Mouse (Mus musculus): ENCODE results near the gene Ski.

Gene Ski

DNA sequence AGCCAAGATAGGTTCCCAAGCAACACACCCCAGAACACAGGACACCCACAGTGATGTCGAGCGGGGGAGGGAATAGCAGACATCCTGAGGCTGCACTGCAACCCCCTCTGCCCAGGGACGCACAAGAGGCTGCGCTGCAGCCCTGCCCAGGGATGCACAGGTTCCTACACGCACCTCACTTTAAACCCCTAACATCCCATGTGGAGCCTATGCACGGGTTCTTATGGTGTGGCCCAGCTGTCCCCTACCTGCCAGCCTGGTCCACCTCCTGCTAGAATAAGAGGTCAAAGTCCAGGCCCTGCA is 8.7 kb downstream of the Ski start:
- DNase-seq, result no peak

DNA sequence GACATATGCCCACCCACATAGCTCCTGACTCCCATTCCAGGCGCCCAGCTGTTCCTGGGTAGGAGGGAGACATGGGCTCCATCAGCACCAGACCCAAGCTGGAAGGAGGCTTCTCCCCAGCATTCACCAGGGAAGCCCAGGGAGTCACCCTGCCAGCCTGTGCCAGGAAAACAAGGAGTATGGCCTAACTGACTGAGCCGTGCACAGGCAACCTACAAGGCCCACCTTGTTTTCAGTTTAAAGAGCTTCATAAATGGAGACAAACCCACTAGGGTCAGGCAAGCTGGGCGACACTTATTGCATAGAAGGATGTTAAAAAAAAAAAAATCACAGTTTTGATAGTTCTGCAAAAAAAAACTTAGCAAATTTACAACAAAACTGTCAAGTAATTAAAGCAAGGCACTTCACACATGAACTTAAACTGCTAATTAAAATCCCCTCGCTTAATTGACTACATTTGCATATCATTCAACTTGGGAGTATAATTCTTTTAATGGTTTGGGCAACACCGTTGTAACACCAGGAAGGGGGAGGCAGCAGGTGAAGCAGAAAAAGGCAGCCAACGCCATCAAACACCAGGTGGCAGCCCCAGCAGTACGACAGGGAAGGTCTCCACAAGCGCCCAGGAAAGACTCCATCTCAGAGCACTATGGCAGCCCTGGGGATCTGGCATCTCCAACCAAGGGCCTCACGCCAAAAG is 9.2 kb downstream of the Ski start:
- no peak for DNase-seq

DNA sequence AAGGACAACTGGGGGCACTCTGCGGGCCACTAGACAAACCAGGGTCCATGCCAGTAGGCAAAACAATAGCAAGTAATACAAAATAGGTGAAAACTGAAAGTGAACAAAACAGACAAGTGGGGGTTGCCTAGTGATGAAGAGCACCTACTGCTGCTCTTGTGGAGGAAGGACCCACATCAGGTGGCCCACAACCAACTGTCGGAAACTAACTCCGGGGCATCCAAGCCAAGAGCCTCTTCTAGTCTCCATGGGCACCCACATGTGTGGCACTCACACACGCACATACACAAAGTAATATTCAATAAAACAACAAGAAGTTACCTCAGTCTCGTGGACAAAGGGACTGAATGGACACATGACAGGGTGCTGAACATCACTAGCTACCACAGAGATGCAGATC is 12.9 kb downstream of the Ski start:
- DNase-seq, result no peak

DNA sequence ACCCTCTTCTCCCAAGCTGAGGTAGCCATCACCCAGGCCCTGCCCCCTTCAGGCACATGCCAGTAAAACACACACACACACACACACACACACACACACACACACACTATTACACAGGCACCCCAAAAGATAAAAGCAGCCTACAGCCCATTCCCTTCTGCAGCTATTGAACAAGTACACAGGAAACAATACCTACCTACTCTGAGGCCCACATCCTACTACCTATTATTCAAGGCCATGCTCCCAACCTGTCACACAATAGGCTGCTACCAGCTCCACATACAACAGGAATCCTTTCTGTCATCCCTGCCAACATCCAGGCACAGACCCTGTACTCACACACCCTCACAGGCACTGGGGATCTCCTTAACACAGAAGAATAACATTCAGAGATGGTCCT is 13.3 kb downstream of the Ski start:
- no peak for DNase-seq

GRCm38 (mm10) chr4:155208613-155209012 is 13.8 kb downstream of the Ski start:
- DNase-seq, result no peak

- DNase-seq, result no peak
These were observed 14.6 kb downstream of the Ski start for GRCm38 (mm10) chr4:155207841-155208240.

DNA sequence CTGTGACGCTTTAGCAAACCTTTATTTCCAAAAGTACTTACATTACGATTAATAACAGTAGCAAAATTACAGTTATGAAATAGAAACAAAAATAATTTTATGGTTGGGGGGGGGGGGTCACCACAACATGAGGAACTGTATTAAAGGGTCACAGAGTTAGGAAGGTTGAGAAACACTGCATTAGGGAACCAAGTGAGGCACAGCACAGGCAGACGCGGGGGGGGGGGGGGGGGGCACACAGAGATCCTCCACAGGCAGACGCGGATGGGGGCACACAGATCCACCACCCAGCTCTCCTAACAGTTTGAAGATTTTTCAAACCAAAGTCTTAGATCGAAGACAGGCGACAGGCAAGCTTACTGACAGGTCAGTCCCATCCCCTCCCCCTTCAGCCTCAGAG is 15.9 kb downstream of the Ski start:
- no peak for DNase-seq

DNA sequence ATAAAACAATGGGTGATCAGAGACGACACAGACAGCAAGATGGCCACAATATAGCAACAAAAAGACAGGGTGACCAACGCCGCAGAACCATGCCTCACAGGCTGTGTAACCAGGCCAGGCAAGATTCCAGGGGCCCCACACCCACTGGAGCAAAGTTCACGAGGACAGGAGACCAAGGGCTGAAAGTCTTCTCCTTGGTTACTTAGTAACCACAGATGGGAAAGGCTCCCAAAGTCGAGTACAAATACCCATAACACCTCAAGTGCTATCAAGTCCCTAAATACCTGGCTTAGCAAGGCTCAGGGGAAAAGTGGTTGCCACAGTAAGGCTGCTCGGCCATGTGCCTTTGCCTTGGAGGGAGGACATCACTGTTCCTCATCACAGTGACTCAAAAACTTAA is 16.5 kb downstream of the Ski start:
- peak; percentile 42 for DNase-seq

- no peak for DNase-seq
These were observed 20.6 kb downstream of the Ski start for GRCm38 (mm10) chr4:155201764-155202163.

DNA sequence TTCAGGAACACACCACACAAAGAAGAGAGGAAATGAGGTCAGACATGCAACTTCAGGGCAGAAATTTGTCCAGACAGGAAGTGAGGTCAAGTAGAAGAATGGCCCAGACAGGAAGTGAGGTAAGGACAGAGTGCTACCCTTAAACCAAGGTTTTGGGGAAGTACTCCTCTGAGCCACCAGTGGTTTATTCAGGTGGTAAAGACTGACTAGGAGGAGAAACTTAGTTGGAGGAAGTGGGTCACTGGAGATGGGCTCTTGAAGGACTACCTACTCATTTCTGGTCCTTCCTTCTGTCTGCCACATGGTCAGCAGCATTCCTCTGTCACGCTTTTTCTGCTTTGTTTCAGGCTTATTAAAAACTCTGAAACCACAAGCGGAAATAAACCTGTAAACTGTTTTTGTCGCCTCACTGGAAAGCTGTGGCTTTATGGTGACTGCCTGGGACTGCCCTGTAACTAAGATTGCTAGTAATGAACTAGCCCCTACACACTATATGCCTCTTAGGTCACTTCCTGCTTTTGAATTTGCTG is 21.5 kb downstream of the Ski start:
- DNase-seq, result no peak

GRCm38 (mm10) chr4:155197726-155198125 is 24.7 kb downstream of the Ski start:
- DNase-seq, result no peak

GRCm38 (mm10) chr4:155195204-155195603 is 27.2 kb downstream of the Ski start:
- no peak for DNase-seq

- no peak for DNase-seq
These were observed 32.1 kb downstream of the Ski start for GRCm38 (mm10) chr4:155190275-155190674.

DNA sequence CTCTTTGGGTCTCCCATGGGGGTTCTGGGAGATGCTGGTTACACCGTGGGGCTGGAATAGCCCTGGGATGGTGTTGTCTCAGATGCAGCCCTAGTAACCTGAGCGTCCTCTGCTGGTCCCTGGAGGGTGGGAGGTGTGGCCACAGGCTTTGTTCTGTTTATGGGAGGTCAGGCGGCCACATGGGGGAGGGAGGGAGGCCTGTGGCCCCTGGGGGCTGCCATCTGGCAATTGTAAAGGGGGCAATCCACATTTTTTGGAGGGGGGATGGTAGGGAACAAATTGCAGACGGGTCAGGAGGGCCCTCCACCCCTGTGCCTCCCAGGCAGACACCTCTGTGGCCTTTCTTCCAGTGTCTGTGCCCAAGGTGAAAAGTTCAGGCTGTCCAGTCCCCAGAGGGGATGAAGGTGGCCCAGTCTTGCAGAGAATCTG is 32.7 kb downstream of the Ski start:
- DNase-seq, result no peak

- no peak for DNase-seq
These were observed 33.6 kb downstream of the Ski start for GRCm38 (mm10) chr4:155188803-155189202.

- DNase-seq, result no peak
These were observed 34.1 kb downstream of the Ski start for GRCm38 (mm10) chr4:155188341-155188740.

DNA sequence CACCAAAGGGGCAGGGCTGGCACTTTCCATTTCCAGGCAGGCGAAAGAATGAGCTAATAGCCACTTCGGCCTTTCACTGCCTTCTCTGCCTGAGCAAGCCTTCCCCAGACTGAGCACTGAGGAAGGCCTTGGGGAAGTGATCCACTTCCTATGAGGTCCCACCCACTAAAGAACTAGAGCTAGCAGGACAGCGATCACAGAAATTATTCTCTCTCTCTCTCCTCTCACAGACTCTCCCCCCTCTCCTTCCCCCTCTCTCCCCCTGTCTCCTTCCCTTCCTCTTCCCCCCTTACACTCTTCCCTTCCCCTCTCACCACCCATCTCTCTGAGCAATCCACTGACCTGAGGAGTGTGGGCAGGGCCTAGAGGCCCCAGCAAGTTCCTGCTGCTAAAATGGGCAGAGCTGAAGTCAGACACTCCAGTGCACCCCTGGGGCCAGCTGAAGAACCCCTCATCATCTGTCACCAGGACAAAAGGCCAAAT is 35.2 kb downstream of the Ski start:
- DNase-seq, result no peak

DNA sequence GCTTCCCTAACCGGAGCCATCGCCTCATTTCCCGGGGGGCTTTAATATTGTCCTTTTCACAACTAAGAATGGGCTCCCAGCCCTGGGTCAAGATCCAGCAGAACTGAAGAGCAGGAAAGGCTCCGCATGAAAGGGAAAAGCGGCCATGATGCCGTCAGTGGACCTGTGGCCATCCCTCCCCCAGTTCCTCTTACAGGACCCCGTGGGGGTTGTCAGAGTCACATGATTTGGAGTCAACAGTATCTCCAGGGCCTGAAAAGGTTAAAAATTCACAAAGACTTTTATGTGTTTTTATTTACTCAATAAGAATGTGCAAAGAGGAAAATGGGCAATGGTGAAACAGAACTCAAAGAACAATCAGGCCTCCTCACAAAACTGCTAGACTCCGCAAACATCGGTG is 36.5 kb downstream of the Ski start:
- DNase-seq, result no peak

DNA sequence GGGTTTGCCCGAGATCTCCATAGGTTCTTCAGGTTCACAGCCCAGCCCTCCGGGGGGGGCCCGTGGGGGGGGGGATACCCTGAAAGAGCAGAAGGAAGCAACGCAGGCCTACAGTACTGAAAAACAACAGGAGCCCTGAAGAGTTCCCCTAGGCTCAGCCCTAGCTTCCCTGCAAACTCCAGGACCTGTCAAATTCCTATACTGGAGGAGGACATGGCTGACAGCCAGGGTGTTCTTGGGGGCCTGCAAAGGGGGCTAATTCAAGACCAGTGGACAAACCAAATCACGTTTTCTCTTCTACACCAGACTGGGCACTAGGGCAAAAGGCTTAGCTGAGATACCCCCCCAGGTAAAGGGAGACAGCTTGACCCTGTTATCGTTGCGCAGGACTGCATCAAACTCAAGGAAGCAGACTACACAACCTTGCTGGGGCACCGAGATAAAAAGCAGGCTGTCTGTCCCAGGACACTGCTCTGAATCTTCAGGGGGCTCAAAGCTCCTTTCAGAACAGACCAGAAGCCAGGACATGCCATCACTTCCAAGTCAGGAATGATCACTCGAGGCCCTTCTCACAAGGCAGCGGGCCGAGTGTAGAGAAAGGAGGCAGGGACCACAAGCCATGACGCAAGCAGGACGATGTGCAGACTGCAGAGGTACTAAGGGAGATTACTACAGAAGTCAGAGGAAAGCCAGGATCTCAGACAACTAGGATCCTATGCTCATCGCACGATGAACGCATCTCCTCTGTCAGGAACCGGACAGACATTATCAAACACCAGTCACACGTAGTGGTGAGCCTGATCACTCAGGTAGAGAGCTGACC is 37.9 kb downstream of the Ski start:
- no peak for DNase-seq

DNA sequence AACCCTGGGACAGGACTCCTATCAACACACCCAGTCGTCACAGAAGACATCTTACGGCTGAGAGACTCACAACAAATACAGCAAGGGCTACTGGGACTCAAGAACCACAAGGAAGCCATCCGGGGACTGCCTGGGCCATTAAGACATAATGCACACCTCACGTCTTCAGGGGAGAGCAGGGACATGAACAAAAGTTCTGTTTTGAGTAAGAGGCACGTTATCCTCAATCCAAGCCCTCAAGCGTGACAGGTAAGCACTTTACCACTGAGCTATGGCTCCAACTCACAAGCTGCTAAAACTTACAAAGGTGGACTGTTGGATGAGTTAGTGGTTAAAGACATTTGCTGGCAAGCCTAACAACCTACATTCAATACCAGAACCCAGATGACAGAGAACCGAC is 39.2 kb downstream of the Ski start:
- DNase-seq, result no peak

DNA sequence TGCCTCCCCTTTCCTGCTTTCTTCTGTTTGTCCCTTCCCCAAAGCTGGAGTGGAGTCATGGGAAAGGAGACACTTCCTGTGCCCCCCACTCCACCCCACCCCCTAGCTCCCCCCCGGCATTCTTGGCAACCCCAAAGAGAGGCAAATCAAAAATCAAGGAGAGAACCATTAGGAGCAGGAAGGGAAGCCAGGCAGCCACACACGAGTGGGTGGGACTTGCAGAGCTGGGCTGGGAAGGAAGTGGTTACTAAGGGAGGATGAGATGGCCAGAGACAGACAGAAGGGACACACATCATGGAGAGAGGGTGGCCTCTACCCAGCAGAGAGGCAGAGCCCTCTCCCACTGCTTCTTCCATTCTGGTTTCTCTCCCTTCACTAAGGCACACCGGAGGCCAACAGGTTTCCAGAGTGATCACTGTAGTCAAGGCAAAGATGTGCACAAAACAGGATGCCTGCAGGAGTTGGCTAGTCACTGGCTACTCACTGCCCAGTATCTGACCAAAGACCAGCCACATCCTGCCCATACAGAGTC is 43.3 kb downstream of the Ski start:
- no peak for DNase-seq

GRCm38 (mm10) chr4:155178274-155178673 is 44.1 kb downstream of the Ski start:
- DNase-seq, result peak; percentile 49

DNA sequence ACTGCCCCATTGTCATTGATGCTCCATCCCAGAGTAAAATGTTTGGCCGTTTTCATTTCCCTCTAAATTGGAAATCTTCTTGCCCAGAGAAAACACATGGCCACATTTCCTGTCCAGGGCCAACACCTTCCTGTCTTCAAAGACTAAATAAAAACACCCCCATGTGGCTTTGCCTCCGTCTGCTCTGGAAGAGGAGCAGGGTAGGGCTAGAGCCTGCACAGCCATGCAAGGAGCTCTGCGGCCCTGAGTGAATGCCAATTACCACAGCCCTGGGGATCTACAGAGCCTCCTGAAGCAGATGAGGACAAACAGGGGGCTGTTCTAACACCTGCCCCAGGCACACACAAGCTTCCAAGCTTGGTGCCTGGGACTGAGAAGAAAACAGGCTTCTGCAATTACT is 46.2 kb downstream of the Ski start:
- no peak for DNase-seq

Measured in liver (tissue).